Mouse (Mus musculus) heart, embryonic 11.5 days (tissue): Measurements from ENCODE around the gene Gfod1. TPM values are rescaled to one million over a fixed set of nuclear protein-coding genes. Genes with fewer than 3 reads are reported as not detected.

Source experiments
- ATAC-seq: fragments of 200-750 bp; cut with Nextera tagmentation; replicated peaks from 2 replicates; pipeline ENCODE4 v1.8.0; 2017; ENCODE audit warnings: moderate library complexity; ENCODE audit not compliant: insufficient number of reproducible peaks, low FRiP score, low TSS enrichment
- H3K27ac ChIP-seq: fragments of 300-500 bp; sonication (generic); 2 replicates; pipeline ENCODE4 v1.5.1; 2014; ENCODE audit warnings: mild to moderate bottlenecking, low read depth, low read length
- H3K27me3 ChIP-seq: fragments of 300-500 bp; sonication (generic); 2 replicates; pipeline ENCODE4 v1.6.1; 2014; ENCODE audit warnings: mild to moderate bottlenecking, low read length, mixed read lengths; ENCODE audit not compliant: control insufficient read depth, insufficient read depth
- H3K36me3 ChIP-seq: fragments of 300-500 bp; sonication (generic); 2 replicates; pipeline ENCODE4 v1.6.1; 2014; ENCODE audit warnings: mild to moderate bottlenecking, low read length, moderate library complexity, mixed read lengths; ENCODE audit not compliant: control insufficient read depth, insufficient read depth
- H3K4me1 ChIP-seq: fragments of 300-500 bp; sonication (generic); 2 replicates; pipeline ENCODE4 v1.6.1; 2014; ENCODE audit warnings: low read length; ENCODE audit not compliant: control insufficient read depth, insufficient read depth
- H3K4me2 ChIP-seq: fragments of 300-500 bp; sonication (generic); 2 replicates; pipeline ENCODE4 v1.6.1; 2014; ENCODE audit warnings: mild to moderate bottlenecking, moderate library complexity
- H3K4me3 ChIP-seq: fragments of 300-500 bp; sonication (generic); 2 replicates; pipeline ENCODE4 v1.5.1; 2014; ENCODE audit warnings: low read depth, low read length
- H3K9ac ChIP-seq: fragments of 300-500 bp; sonication (generic); 2 replicates; pipeline ENCODE4 v1.6.1; 2014; ENCODE audit warnings: mild to moderate bottlenecking, low read depth, low read length, moderate library complexity
- H3K9me3 ChIP-seq: fragments of 300-500 bp; sonication (generic); replicated peaks from 2 replicates; pipeline ENCODE4 v1.6.1; 2016; ENCODE audit warnings: low read length; ENCODE audit not compliant: control insufficient read depth
- WGBS: fragments of 180-500 bp; shearing (Covaris S2); extraction: QIAGEN DNeasy Blood & Tissue Kit; methylation state at CpG from one replicate; pipeline ENCODE4 v1.1.7; 2014; ENCODE audit not compliant: insufficient replicate concordance; 5-methylcytosine and 5-hydroxymethylcytosine counted together
- polyA plus RNA-seq: library from polyadenylated mRNA; unstranded; fragments of >200 nt; fragmentation: Nextera tagmentation; extraction: Ambion mirVana; gene quantifications from 2 replicates; pipeline ENCODE4 v1.2.1, GENCODE M21; 2014

The Gfod1 gene
- polyA plus RNA-seq, 1 experiment from 2014 or later, result 1.5 TPM

DNA sequence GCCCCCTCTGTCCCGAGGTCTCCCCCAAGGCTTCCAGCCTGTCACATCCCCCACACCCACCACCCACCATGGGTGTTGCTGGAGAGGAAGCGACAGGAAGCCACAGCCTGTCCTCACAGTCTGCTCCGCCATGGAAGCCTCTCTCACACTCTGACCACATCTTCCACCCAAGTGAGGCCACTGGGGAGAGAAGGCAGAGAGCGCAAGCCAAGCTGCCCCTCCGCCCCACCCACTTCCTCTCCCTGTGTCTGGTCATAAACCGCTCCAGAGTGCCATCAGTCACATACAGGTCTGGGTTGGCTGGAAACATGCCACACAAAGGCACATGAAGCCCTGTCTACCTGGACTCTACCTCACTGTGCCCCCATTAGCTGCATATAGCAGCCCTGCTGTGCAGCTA is 53.3 kb downstream of the Gfod1 start:
- no peak overlapping the region for H3K4me2 ChIP-seq

DNA sequence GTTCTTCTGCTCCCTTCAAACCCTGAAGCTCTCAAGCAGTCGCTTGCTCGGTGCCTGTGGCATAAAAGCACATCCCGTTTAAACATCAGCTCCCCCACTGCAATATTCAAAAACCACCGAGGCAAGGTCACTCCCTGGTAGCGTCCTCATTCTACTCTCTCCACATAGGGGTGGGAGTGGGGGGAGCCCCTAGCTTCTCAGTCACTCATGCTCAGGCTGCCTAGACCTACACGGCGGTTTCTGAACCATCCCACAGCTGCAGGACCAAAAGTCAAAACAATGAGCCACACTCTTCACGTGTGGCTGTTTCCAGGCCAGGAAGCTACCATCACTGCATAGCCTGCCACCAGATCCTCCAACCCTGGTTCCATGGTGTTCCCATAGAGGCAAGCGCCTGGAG is 53.9 kb downstream of the Gfod1 start:
- no peaks in the 10 kb centered on the region for H3K9me3 ChIP-seq
- peaks cover 11% of the 10 kb centered on the region for H3K4me1 ChIP-seq
- no peak overlapping the region for H3K4me2 ChIP-seq
- no peak overlapping the region for H3K4me3 ChIP-seq
- 83% methylated on average over 9 of the region's 9 CpGs for WGBS
- H3K9ac ChIP-seq, result no peak overlapping the region
- no peaks in the 10 kb centered on the region for H3K36me3 ChIP-seq
- no peak overlapping the region for H3K27ac ChIP-seq
- no peak for ATAC-seq
- no peaks in the 10 kb centered on the region for H3K27me3 ChIP-seq

More for the DNA sequence above, 53.3 kb downstream of the Gfod1 start:
- Histone ChIP-seq H3K9me3 (no peaks in the 10 kb centered on the region), H3K27me3 (no peaks in the 10 kb centered on the region), H3K4me1 (peaks cover 11% of the 10 kb centered on the region), H3K9ac (no peak overlapping the region), H3K36me3 (no peaks in the 10 kb centered on the region), H3K27ac (no peak overlapping the region), H3K4me3 (no peak overlapping the region)
- 65% methylated on average over 6 of the region's 6 CpGs for WGBS
- no peak for ATAC-seq

DNA sequence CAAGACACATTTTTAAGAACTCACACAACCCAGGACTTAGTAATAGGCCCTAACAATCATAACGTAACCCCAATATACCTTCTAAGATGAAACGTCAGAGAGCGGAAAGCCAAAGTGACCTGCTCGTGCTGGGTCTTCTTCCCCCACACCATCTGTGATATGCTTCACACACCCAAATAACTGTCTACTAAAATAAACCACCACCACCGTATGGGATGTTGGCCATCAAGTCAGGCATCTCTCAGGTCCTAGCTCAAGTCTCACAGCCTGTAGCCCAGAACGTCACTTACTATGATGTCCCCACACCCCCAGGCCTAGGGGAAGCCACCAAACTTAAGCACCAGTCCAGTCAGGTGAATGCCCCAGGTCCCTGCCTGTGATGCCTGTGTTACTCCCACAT is 55.6 kb downstream of the Gfod1 start:
- no peak for ATAC-seq
- H3K36me3 ChIP-seq, result no peaks in the 10 kb centered on the region
- H3K4me1 ChIP-seq, result peaks cover 13% of the 10 kb centered on the region; the same call in 1 of the 2 replicates
- WGBS, result 82% methylated on average over 6 of the region's 6 CpGs
- no peak overlapping the region for H3K4me3 ChIP-seq
- H3K4me2 ChIP-seq, result no peak overlapping the region
- no peaks in the 10 kb centered on the region for H3K27me3 ChIP-seq
- H3K9ac ChIP-seq, result no peak overlapping the region
- H3K27ac ChIP-seq, result no peak overlapping the region
- no peaks in the 10 kb centered on the region for H3K9me3 ChIP-seq

DNA sequence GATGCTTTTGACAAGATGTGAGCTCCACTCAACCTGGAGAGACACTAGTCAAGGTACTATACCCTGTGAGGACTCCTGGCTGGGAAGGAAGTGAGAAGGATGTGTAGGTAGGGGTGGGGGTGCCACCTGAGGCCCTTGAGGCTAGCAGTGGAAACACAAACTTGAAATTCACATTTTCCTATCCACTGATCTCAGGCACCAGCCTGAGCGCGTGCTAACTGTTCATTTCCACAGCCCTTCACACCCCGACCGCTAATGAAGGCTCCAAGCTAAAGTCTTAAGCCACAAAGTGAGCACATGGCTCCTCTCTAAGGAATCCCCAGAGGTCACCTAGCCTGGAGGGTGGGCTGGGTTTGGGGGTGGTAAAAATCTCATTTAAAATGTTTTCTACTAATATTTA is 57.1 kb downstream of the Gfod1 start:
- ATAC-seq, result no peak
- Histone ChIP-seq H3K4me3 (no peak overlapping the region), H3K36me3 (no peaks in the 10 kb centered on the region), H3K9ac (no peak overlapping the region), H3K4me1 (peaks cover 12% of the 10 kb centered on the region), H3K4me2 (no peak overlapping the region), H3K27ac (no peak overlapping the region), H3K9me3 (no peaks in the 10 kb centered on the region), H3K27me3 (no peaks in the 10 kb centered on the region)
- 89% methylated on average over 4 of the region's 4 CpGs for WGBS

DNA sequence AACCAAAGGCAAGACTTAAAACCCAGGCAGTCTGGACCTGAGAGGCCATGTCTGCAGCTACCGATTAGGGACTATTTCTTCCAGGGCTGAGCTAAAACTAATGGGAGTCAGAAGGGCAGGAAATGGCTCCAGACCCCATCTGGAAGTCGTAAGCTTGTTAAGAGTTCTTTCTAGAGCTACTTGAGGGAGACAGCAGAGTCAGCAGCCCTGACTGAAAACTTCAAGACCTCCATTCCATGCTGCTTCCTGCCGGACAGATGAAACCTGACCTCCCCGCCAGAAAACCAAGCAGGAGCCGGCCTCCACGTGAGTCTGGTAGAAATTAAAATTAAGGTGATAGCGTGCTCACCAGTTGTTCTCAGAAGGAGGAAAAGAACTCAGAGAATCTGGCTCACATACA is 60.2 kb downstream of the Gfod1 start:
- WGBS, result 39% methylated on average over 7 of the region's 7 CpGs
- no peak overlapping the region for H3K4me2 ChIP-seq
- H3K36me3 ChIP-seq, result no peaks in the 10 kb centered on the region
- no peaks in the 10 kb centered on the region for H3K27me3 ChIP-seq
- no peak overlapping the region for H3K9ac ChIP-seq
- H3K4me3 ChIP-seq, result no peak overlapping the region
- H3K9me3 ChIP-seq, result no peaks in the 10 kb centered on the region
- H3K4me1 ChIP-seq, result peaks cover 25% of the 10 kb centered on the region
- H3K27ac ChIP-seq, result no peak overlapping the region
- ATAC-seq, result no peak

DNA sequence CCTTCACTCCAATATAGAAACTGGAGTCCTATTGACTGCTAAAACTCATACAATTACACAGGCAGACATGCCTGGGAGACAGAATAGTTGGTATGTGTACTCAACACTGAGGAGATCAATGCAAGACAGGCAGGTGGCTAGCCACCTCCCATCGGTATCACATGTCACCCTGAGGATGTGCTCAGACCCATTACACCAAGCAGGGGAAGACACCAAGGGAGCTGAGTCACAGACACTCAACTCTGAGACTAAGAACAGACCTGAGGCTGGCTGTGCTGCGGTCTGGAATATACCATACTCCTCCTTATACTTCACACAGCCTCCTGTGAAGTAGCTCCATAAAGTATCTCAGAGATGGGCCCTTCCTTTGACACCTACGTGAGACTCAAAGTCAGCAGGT is 60.7 kb downstream of the Gfod1 start:
- Histone ChIP-seq H3K9ac (no peak overlapping the region), H3K9me3 (no peaks in the 10 kb centered on the region), H3K27ac (no peak overlapping the region), H3K4me1 (peaks cover 25% of the 10 kb centered on the region), H3K36me3 (no peaks in the 10 kb centered on the region), H3K4me3 (no peak overlapping the region), H3K27me3 (no peaks in the 10 kb centered on the region), H3K4me2 (no peak overlapping the region)
- 77% methylated on average over 3 of the region's 3 CpGs for WGBS
- no peak for ATAC-seq

DNA sequence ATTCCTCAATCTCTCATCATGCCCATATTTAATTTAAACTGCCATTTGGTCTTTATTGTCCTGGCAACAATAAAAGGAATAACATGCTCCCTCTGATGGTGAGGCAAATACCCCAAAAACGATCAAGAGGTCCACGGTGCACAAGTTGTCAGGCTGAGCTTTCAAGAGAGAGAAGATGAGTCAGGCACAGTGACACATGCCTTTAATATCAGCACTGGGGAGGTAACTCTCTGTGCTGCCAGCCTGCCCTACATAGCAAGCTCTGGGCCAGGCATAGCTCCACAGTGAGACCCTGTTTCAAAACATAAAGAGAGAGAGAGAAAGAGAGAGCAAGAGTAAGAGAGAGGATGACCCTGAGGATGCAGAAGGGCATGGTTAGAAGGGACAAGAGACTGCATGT is 62.2 kb downstream of the Gfod1 start:
- 67% methylated on average over 2 of the region's 2 CpGs for WGBS
- Histone ChIP-seq H3K9ac (no peak overlapping the region), H3K27me3 (no peaks in the 10 kb centered on the region), H3K4me1 (peaks cover 33% of the 10 kb centered on the region), H3K27ac (no peak overlapping the region), H3K4me3 (no peak overlapping the region), H3K4me2 (no peak overlapping the region), H3K9me3 (no peaks in the 10 kb centered on the region), H3K36me3 (no peaks in the 10 kb centered on the region)
- no peak for ATAC-seq

DNA sequence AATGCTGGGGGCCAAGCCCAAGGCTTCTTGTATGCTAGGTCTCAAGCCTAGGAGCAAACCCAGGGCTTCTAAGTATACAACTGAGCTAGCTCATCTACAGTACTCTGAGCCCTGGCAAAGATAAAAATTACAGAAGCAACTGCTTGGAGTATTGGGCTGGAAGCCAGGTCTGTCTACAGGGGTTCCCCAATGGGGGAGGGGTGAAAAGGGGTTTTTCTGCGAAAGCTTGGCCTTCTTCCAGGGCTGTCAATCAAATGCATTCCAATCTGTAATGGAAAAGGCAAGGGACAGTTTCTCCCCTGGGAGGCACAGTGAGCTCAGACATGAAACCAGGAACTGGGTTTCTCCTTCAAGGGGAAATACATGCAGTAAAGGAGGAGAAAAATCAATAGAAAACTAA is 62.9 kb downstream of the Gfod1 start:
- Histone ChIP-seq H3K9me3 (no peaks in the 10 kb centered on the region), H3K36me3 (no peaks in the 10 kb centered on the region), H3K27me3 (no peaks in the 10 kb centered on the region), H3K4me2 (no peak overlapping the region), H3K4me3 (no peak overlapping the region), H3K4me1 (peaks cover 40% of the 10 kb centered on the region), H3K27ac (no peak overlapping the region), H3K9ac (no peak overlapping the region)
- WGBS, result 7% methylated on average over 1 of the region's 1 CpGs
- ATAC-seq, result no peak

DNA sequence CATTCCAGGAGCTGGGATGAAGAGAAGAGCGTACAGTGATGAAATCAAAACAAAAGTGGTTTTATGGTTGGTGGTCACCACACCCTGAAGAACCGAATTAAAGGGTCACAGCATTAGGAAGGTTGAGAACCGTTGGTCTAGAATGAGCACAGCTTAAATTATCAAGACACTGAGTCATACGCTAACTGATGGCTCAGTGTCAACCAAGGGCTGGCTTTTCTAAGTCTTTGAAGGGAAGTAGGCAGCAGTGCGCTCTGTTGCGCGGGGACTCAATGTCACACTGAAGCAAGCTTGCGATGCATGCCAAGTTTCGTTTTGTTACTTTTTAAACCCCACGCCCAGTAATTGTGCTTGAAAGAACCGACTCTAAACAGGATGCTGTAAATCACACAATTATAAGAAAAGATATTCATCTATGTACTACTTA is 64.2 kb downstream of the Gfod1 start:
- peaks cover 53% of the 10 kb centered on the region for H3K4me1 ChIP-seq
- H3K27me3 ChIP-seq, result no peaks in the 10 kb centered on the region
- H3K27ac ChIP-seq, result no peak overlapping the region
- no peak overlapping the region for H3K9ac ChIP-seq
- 84% methylated on average over 11 of the region's 11 CpGs for WGBS
- H3K36me3 ChIP-seq, result no peaks in the 10 kb centered on the region
- no peaks in the 10 kb centered on the region for H3K9me3 ChIP-seq
- no peak overlapping the region for H3K4me2 ChIP-seq
- no peak for ATAC-seq
- no peak overlapping the region for H3K4me3 ChIP-seq
